In the genomic region with DNA sequence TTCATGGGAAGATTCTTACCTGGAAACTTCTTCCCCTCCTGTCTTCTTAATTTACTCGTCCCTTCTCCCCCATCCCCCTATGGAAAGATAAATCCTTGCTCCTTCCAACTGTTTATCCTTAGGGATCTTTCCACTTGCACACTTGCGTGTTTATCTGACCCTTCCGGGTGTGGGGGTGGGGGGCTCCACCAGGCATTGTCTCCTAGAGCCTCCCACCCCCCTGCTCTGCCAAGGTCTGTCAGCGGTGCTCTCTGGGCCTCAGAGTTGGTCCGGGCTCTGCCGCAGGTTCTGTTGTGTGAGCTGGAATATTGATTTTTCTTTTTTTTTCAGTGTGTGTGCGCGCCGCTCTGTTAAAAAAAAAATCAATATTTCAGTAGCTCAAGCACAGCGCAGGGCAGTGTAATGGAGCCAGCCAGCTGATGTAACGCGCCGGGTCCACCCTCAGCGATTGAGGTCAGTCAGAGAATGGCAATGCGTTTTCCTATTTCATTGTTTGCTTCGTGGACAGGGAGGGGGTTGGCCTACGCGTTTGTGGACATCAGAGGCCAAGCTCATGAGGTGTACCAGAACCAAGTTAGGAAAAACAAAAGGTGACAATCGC, we compare ENCODE assay signal across 11 mouse cellular contexts.
DNase-seq lines count a peak whose midpoint lies in the region; ATAC-seq and TF ChIP-seq lines count a peak whose summit lies in the region.
"Had no signal": no experiment of that assay in that cellular context is flagged by ENCODE, and none has a peak within 500 bp of the region (broad histone marks: within the 10 kb centered on the region; RNA-seq: fewer than 3 reads in every experiment).

No protein-coding gene starts in this region.

- 0 out of 2 replicates have a peak, but pooled peaks have one; percentile 37 for ATAC-seq in midbrain, embryonic 15.5 days (replicated peaks)

- H3K27me3 ChIP-seq in liver, adult 2 months (ENCODE audit: control insufficient read depth, insufficient read depth, low read length): no peaks in the 10 kb centered on the region
- peaks cover 22% of the 10 kb centered on the region for H3K27me3 ChIP-seq in midbrain, embryonic 15.5 days (replicated peaks)

- no peak for TF ChIP-seq CTCF in liver, adult 2 months (IDR thresholded peaks at IDR 0.05; ENCODE audit: low read depth, low read length)

- H3K9ac ChIP-seq in liver, adult 2 months (ENCODE audit: low read depth, low read length): no peak overlapping the region
- H3K9ac ChIP-seq in midbrain, embryonic 15.5 days: no peak overlapping the region

- H3K4me3 ChIP-seq in liver, adult 2 months (ENCODE audit: insufficient read depth, low read depth, low read length): peak overlapping the region; percentile 29; the same call in 1 of the 2 replicates
- no peak overlapping the region for H3K4me3 ChIP-seq in midbrain, embryonic 15.5 days
- H3K4me3 ChIP-seq: megakaryocyte, embryonic 14.5 days had no signal

- peak; percentile 13 for DNase-seq in thymus, postnatal 4 days
- no peak for DNase-seq in thymus, postnatal 10 days (ENCODE audit: low spot score in 2 of 2)
- DNase-seq in liver, adult 2 months (ENCODE audit: extremely low read depth, low read depth, low spot score): peak; percentile 90
- DNase-seq in spleen, postnatal 14 days (ENCODE audit: low spot score in 2 of 2): no peak
- DNase-seq in heart, postnatal 4 days: no peak
- no peak for DNase-seq in heart, adult 18-20 months
- DNase-seq: heart, postnatal 14 days; kidney, postnatal 36 days; left cerebral cortex, postnatal 4 days had no signal

- no peak for TF ChIP-seq POLR2A in liver, adult 2 months (IDR thresholded peaks at IDR 0.05; ENCODE audit: extremely low read depth, insufficient read depth, low read length)

- no peak overlapping the region for H3K4me2 ChIP-seq in midbrain, embryonic 15.5 days

- peaks cover 8% of the 10 kb centered on the region for H3K4me1 ChIP-seq in liver, adult 2 months (ENCODE audit: control insufficient read depth, insufficient read depth, low read length)
- H3K4me1 ChIP-seq in midbrain, embryonic 15.5 days: peaks cover 19% of the 10 kb centered on the region

- 26% methylated on average over 19 of the region's 19 CpGs for WGBS in liver, adult 2 months
- 81% methylated on average over 19 of the region's 19 CpGs for WGBS in midbrain, embryonic 15.5 days

- H3K27ac ChIP-seq in liver, adult 2 months (replicated peaks; ENCODE audit: insufficient read depth, low read depth, low read length): peak overlapping the region; percentile 86
- H3K27ac ChIP-seq in midbrain, embryonic 15.5 days: peak overlapping the region; percentile 28; the same call in 1 of the 2 replicates

- H3K9me3 ChIP-seq in midbrain, embryonic 15.5 days: no peaks in the 10 kb centered on the region

- no peaks in the 10 kb centered on the region for H3K36me3 ChIP-seq in liver, adult 2 months (ENCODE audit: control insufficient read depth, insufficient read depth, low read length)
- no peaks in the 10 kb centered on the region for H3K36me3 ChIP-seq in midbrain, embryonic 15.5 days (replicated peaks)

- H3K79me2 ChIP-seq in liver, adult 2 months (ENCODE audit: control insufficient read depth, insufficient read depth, low read length): peaks cover 5% of the 10 kb centered on the region; the same call in 1 of the 2 replicates

Comparison
In these comparisons a context has a peak if more than half of its experiments do, and no peak if none do; other contexts are left out.
1. DNase-seq: peak in thymus, postnatal 4 days (single experiment) and liver, adult 2 months (single experiment); none in thymus, postnatal 10 days (0 of 2), spleen, postnatal 14 days (0 of 2), heart, postnatal 4 days (single experiment) and heart, adult 18-20 months (0 of 2).